Mouse (Mus musculus) CH12.LX (cell line): ENCODE data around the gene Rnf13. TPM values are rescaled to one million over a fixed set of nuclear protein-coding genes. Genes with fewer than 3 reads are reported as not detected.

Experiments used
- DNase-seq: peaks from one replicate; pipeline ENCODE4 v3.0.0-alpha.2; 2013; ENCODE audit errors: extremely low read depth
- H3K27ac ChIP-seq: 2 replicates; pipeline ENCODE4 v1.5.1; 2012; ENCODE audit warnings: low read depth, mild to moderate bottlenecking, control low read depth, moderate library complexity; ENCODE audit not compliant: insufficient read depth
- H3K27me3 ChIP-seq: replicated peaks from 2 replicates; pipeline ENCODE3; 2012; ENCODE audit warnings: inconsistent platforms
- H3K36me3 ChIP-seq, 2 experiments: replicated peaks in 1 of 2; 2 replicates each; pipeline versions ENCODE3 to v1.6.1; 2012; ENCODE audit warnings: inconsistent platforms in 1 of 2, low read length in 1 of 2, mild to moderate bottlenecking in 1 of 2, mixed read lengths in 1 of 2, moderate library complexity in 1 of 2; ENCODE audit not compliant: control insufficient read depth in 1 of 2, insufficient read depth in 1 of 2
- H3K4me1 ChIP-seq, 2 experiments: 2 replicates each; pipeline ENCODE4 v1.6.1; 2012; ENCODE audit warnings: inconsistent platforms in 1 of 2, moderate library complexity in 1 of 2; ENCODE audit not compliant: insufficient read depth in 2 of 2, control insufficient read depth in 1 of 2
- H3K4me2 ChIP-seq: 2 replicates; pipeline ENCODE4 v1.6.1; 2012; ENCODE audit warnings: low read depth, mild to moderate bottlenecking, control low read depth; ENCODE audit not compliant: poor library complexity, insufficient read depth, severe bottlenecking
- H3K4me3 ChIP-seq, 3 experiments: fragments of 150-350 bp in 1 of 3; sonication (generic) in 1 of 3; replicated peaks in 1 of 3; 2 replicates each; pipeline versions ENCODE3 to v1.5.1; 2011 to 2012; ENCODE audit warnings: low read depth in 2 of 3, low read length in 2 of 3, mild to moderate bottlenecking in 2 of 3, moderate library complexity in 2 of 3, control low read depth in 1 of 3, improper control_type of control experiment in 1 of 3, inconsistent platforms in 1 of 3, mixed read lengths in 1 of 3; ENCODE audit not compliant: poor library complexity in 1 of 3
- H3K79me2 ChIP-seq: replicated peaks from 2 replicates; pipeline ENCODE4 v1.6.1; 2012; ENCODE audit warnings: mild to moderate bottlenecking, moderate library complexity; ENCODE audit not compliant: control insufficient read depth, poor library complexity, insufficient read depth, severe bottlenecking; ENCODE audit errors: extremely low read depth
- H3K9ac ChIP-seq: 2 replicates; pipeline ENCODE4 v1.6.1; 2012; ENCODE audit warnings: low read depth, mild to moderate bottlenecking, control low read depth, moderate library complexity; ENCODE audit not compliant: insufficient read depth
- H3K9me3 ChIP-seq: replicated peaks from 2 replicates; pipeline ENCODE3; 2012; ENCODE audit warnings: low read length, inconsistent platforms, mixed read lengths
- BHLHE40 ChIP-seq: IDR thresholded peaks from 2 replicates; pipeline ENCODE4 v1.6.1; 2011; ENCODE audit warnings: mild to moderate bottlenecking, low read depth, low read length, improper control_type of control experiment
- CHD2 ChIP-seq: IDR thresholded peaks from 2 replicates; pipeline ENCODE4 v1.6.1; 2011; ENCODE audit warnings: low read length, improper control_type of control experiment
- E2F4 ChIP-seq: IDR thresholded peaks from 2 replicates; pipeline ENCODE4 v1.6.1; 2011; ENCODE audit warnings: low read depth, low read length, improper control_type of control experiment; ENCODE audit not compliant: insufficient replicate concordance
- ELF1 ChIP-seq: IDR thresholded peaks from 2 replicates; pipeline ENCODE4 v1.6.1; 2014; ENCODE audit warnings: low read depth, mild to moderate bottlenecking, inconsistent platforms, low read length, improper control_type of control experiment
- EP300 ChIP-seq: IDR thresholded peaks from 2 replicates; pipeline ENCODE4 v1.6.1; 2011; ENCODE audit warnings: low read length, improper control_type of control experiment
- HCFC1 ChIP-seq: IDR thresholded peaks from 2 replicates; pipeline ENCODE4 v1.6.1; 2012; ENCODE audit warnings: low read depth, mild to moderate bottlenecking, inconsistent platforms, low read length, improper control_type of control experiment
- IRF4 ChIP-seq: IDR thresholded peaks from 2 replicates; pipeline ENCODE4 v1.6.1; 2014; ENCODE audit warnings: low read depth, mild to moderate bottlenecking, inconsistent platforms, low read length, improper control_type of control experiment
- JUN ChIP-seq: IDR thresholded peaks from 2 replicates; pipeline ENCODE4 v1.6.1; 2011; ENCODE audit warnings: low read depth, mild to moderate bottlenecking, low read length, improper control_type of control experiment, moderate library complexity; ENCODE audit not compliant: insufficient read depth
- JUND ChIP-seq: conservative IDR thresholded peaks from 2 replicates; pipeline ENCODE4 v1.6.1; 2011; ENCODE audit warnings: low read depth, low read length, improper control_type of control experiment
- KAT2A ChIP-seq: IDR thresholded peaks from 2 replicates; pipeline ENCODE4 v1.6.1; 2012; ENCODE audit warnings: low read length, improper control_type of control experiment, inconsistent platforms; ENCODE audit not compliant: insufficient replicate concordance
- MAX ChIP-seq: IDR thresholded peaks from 2 replicates; pipeline ENCODE4 v1.6.1; 2011; ENCODE audit warnings: low read length, improper control_type of control experiment
- MEF2A ChIP-seq: IDR thresholded peaks from 2 replicates; pipeline ENCODE4 v1.6.1; 2014; ENCODE audit warnings: low read depth, mild to moderate bottlenecking, inconsistent platforms, low read length, improper control_type of control experiment, borderline replicate concordance
- MXI1 ChIP-seq: IDR thresholded peaks from 2 replicates; pipeline ENCODE4 v1.6.1; 2011; ENCODE audit warnings: mild to moderate bottlenecking, low read depth, low read length, improper control_type of control experiment
- MYC ChIP-seq: IDR thresholded peaks from 2 replicates; pipeline ENCODE4 v1.6.1; 2011; ENCODE audit warnings: low read depth, mild to moderate bottlenecking, improper control_type of control experiment, low read length
- PAX5 ChIP-seq: IDR thresholded peaks from 2 replicates; pipeline ENCODE4 v1.6.1; 2012; ENCODE audit warnings: low read length, inconsistent platforms, mixed read lengths
- RCOR1 ChIP-seq: conservative IDR thresholded peaks from 2 replicates; pipeline ENCODE4 v1.6.1; 2012; ENCODE audit warnings: low read depth, mild to moderate bottlenecking, inconsistent platforms, low read length, improper control_type of control experiment
- SIN3A ChIP-seq: IDR thresholded peaks from 2 replicates; pipeline ENCODE4 v1.6.1; 2012; ENCODE audit warnings: low read length, improper control_type of control experiment, inconsistent platforms
- TCF12 ChIP-seq: IDR thresholded peaks from 2 replicates; pipeline ENCODE4 v1.6.1; 2014; ENCODE audit warnings: low read depth, mild to moderate bottlenecking, inconsistent platforms, low read length, improper control_type of control experiment
- UBTF ChIP-seq: IDR thresholded peaks from 2 replicates; pipeline ENCODE4 v1.6.1; 2012; ENCODE audit warnings: low read depth, mild to moderate bottlenecking, inconsistent platforms, low read length, improper control_type of control experiment, moderate library complexity
- ZC3H11A ChIP-seq: IDR thresholded peaks from 2 replicates; pipeline ENCODE4 v1.6.1; 2012; ENCODE audit warnings: low read depth, mild to moderate bottlenecking, inconsistent platforms, low read length, improper control_type of control experiment
- ZKSCAN1 ChIP-seq: IDR thresholded peaks from 2 replicates; pipeline ENCODE4 v1.6.1; 2012; ENCODE audit warnings: low read depth, inconsistent platforms, low read length, improper control_type of control experiment, borderline replicate concordance
- ZMIZ1 ChIP-seq: IDR thresholded peaks from 2 replicates; pipeline ENCODE4 v1.6.1; 2012; ENCODE audit warnings: low read depth, mild to moderate bottlenecking, inconsistent platforms, low read length, improper control_type of control experiment
- ZNF384 ChIP-seq: IDR thresholded peaks from 2 replicates; pipeline ENCODE4 v1.6.1; 2012; ENCODE audit warnings: low read depth, low read length, improper control_type of control experiment, inconsistent platforms
- dilution Hi-C: fragments of 300-500 bp; cut with MboI; formaldehyde crosslinking; loops from 2 replicates; pipeline ENCODE4 v1.14.3; 2020; ENCODE audit warnings: low sequenced_read_pairs; ENCODE audit not compliant: extremely low pct_unique_long_range_greater_than_20kb, extremely low pct_ligation_motif_present
- in situ Hi-C: fragments of 300-500 bp; cut with MboI; formaldehyde crosslinking; loops from 3 replicates; pipeline ENCODE4 v1.14.3; 2019; ENCODE audit warnings: low sequenced_read_pairs, low pct_ligation_motif_present, low pct_unique_long_range_greater_than_20kb, mixed read lengths
- polyA plus RNA-seq: library from polyadenylated mRNA; unstranded; fragments of >175 nt; gene quantifications from 2 replicates; pipeline ENCODE4 v1.2.1, GENCODE M21; 2012; ENCODE audit warnings: low read depth; ENCODE audit not compliant: insufficient read length
- total RNA-seq, 2 experiments: library from RNA; depleted of rRNA; stranded (reverse); fragments of 300-350 nt in 1 of 2; fragments of >200 nt in 1 of 2; gene quantifications; 2 replicates each; pipeline ENCODE4 v1.2.3; 2012 to 2014

Rnf13 gene
- total and polyA plus RNA-seq, 3 experiments = 16.2 to 45.2 (median 23.3) TPM

- no peaks in the 10 kb centered on the region for H3K9me3 ChIP-seq
- H3K36me3 ChIP-seq = peaks cover 0 to 7% of the 10 kb centered on the region in 2 experiments
- no peaks in the 10 kb centered on the region for H3K4me1 ChIP-seq
- no peak for DNase-seq
- no peak overlapping the region for H3K4me2 ChIP-seq
- H3K27ac ChIP-seq = no peak overlapping the region
- no peaks in the 10 kb centered on the region for H3K27me3 ChIP-seq
- no peak overlapping the region for H3K9ac ChIP-seq
- no peak overlapping the region for H3K4me3 ChIP-seq
- in situ Hi-C loops (no loop called here), dilution Hi-C loops (no loop called here)
- no peaks in the 10 kb centered on the region for H3K79me2 ChIP-seq
- TF ChIP-seq E2F4 (no peak), RCOR1 (no peak), UBTF (no peak), SIN3A (no peak), IRF4 (no peak), MYC (no peak), KAT2A (no peak), PAX5 (no peak), JUN (no peak), CHD2 (no peak), ELF1 (no peak), TCF12 (no peak), ZNF384 (no peak)
These were observed 12.9 kb downstream of the Rnf13 start for GRCm38 (mm10) chr3:57748576-57749267.

- H3K27me3 ChIP-seq = no peaks in the 10 kb centered on the region
- in situ Hi-C loops = no loop called here
- no peak overlapping the region for H3K4me2 ChIP-seq
These were observed 41.1 kb downstream of the Rnf13 start for GRCm38 (mm10) chr3:57776915-57777314.

More at GRCm38 (mm10) chr3:57776915-57777314, 41.1 kb downstream of the Rnf13 start:
- dilution Hi-C loops = no loop called here
- Histone ChIP-seq H3K4me3 (no peak overlapping the region), H3K4me1 (no peaks in the 10 kb centered on the region), H3K79me2 (no peaks in the 10 kb centered on the region), H3K27ac (no peak overlapping the region), H3K9ac (no peak overlapping the region), H3K36me3 (peaks cover 6 to 24% of the 10 kb centered on the region in 2 experiments), H3K9me3 (no peaks in the 10 kb centered on the region)
- DNase-seq = no peak
- no peak for TF ChIP-seq MXI1
- no peak for TF ChIP-seq PAX5
- no peak for TF ChIP-seq ZKSCAN1
- TF ChIP-seq MEF2A = no peak
- no peak for TF ChIP-seq E2F4
- no peak for TF ChIP-seq HCFC1
- TF ChIP-seq MAX = no peak
- no peak for TF ChIP-seq RCOR1
- no peak for TF ChIP-seq ZC3H11A
- no peak for TF ChIP-seq EP300
- TF ChIP-seq BHLHE40 = no peak
- no peak for TF ChIP-seq IRF4
- TF ChIP-seq CHD2 = no peak
- TF ChIP-seq KAT2A = no peak
- TF ChIP-seq JUND = no peak
- TF ChIP-seq ZMIZ1 = no peak
